Mouse (Mus musculus): ENCODE data around the gene Ubash3a.

The Ubash3a gene

DNA sequence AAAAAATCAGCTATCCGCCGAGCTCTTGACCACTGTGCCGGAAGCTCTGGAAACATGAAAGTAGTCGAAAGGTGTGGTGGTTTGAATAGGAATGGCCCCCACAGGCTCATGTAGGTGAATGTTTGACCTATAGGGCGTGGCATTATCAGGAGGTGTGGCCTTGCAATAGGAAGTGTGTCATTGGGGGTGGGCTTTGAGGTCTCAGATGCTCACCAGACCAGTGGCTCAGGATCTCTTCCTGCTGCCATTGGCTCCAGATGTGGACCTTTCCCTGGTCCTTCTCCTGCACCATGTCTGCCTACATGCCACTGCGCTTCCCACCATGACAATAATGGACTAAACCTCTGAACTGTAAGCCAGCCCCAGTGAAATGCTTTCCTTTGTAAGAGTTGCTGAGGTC is 4.2 kb downstream of the Ubash3a start:
- DNase-seq (ENCODE audit: extremely low read depth, insufficient read length, low spot score) = no peak

DNA sequence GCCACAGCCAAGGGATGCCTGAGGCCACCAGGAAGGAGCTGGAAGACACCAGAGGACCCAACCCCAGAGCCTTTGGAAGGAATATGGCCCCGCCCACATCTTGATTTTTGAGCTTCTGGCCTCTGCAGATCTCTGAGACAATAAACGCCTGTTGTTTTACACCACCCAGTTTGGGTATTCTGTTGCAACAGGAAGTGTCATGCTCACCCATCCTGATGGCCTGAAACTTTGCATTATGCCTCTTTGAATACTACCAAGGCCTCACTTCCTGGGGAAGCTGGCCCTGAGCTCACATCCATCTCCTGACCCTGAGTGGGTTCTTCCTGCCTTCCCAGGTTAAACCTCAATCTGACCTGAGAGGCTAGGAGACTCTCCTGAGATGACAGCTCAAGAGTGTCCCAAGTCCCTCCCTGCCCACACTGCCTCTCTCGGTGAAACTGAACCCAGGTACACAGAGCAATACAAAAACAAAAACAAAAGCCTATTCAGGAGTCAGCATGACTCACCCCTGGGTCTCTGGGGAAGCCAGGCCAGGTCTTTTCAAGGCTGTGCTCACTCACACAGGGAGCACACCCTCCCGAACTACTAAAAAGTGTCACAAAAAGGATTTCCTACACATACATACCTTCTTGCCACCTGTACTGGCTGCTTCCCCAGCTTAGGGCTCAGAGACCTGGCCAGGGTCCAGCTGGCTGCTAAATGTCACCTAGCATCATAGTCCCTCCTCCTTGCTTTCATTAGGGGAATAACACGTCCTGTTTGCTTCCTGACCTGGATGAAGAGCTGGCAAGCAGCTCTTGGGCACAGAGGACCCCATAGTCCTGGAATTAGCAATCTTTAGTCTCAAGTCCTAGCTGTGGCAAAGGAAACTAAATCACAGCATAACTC is 8.6 kb downstream of the Ubash3a start:
- no peak for DNase-seq (ENCODE audit: extremely low read depth, insufficient read length, low spot score)

DNA sequence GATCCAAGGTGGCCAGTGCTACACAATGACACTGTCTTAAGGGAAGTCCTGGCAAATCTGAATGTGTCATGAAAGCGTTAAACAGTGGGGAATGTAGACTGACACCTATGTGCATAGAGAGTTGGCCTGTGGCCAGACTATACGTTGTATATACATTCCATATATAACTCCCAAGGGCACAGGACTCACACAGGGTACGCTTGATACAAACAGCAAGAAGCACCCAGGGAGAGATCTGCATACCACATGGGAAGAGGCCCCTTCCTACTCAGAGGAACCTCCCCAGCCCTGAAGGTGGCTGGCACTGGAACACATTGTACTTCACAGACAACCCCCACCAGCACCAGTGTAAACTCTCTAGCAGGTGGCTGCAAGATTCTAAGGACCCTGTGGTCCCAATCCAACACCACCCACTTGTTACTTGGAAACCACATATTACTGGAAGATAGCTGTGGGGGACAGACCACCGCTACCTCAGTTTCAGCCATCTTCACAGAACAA is 15.2 kb downstream of the Ubash3a start:
- no peak for DNase-seq (ENCODE audit: extremely low read depth, insufficient read length, low spot score)

DNA sequence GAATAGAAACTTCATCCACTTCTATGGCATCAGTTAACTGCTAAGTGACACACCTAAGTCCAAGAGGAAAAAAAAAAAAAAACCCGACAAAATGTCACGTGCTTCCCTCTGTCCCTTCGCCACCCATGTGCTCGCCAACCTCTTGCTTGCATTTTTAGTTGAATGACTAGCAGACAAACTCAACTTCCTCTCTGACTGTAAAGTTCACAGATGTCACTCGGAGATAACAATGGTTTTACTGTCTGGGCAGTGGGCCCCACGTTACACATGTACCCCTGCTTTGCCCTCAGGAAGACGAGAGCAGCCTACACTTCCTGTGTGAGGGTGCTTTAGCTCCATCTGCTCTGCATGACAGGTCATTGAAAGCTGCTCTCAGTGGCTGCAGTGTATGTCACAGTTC is 16.2 kb downstream of the Ubash3a start:
- no peak for DNase-seq (ENCODE audit: extremely low read depth, insufficient read length, low spot score)

DNA sequence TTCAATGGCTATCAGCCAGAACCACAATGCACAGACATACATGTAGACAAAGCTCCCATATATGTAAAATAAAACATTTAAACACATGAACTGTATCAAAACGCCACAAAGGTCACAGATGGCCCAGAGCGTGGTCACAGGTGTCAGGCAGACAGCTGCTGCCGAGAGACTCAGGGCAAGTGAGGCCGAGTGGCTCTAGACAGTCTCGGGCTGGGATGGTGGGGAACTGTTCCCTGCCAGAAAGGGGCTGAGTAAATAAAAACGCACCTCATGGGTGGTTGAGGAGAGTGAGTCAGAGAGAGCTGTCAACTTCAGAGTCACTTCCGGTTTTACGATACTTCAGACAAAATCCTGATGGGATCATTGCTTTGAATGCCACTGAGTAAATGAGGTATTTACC is 16.9 kb downstream of the Ubash3a start:
- DNase-seq (ENCODE audit: extremely low read depth, insufficient read length, low spot score) = no peak

DNA sequence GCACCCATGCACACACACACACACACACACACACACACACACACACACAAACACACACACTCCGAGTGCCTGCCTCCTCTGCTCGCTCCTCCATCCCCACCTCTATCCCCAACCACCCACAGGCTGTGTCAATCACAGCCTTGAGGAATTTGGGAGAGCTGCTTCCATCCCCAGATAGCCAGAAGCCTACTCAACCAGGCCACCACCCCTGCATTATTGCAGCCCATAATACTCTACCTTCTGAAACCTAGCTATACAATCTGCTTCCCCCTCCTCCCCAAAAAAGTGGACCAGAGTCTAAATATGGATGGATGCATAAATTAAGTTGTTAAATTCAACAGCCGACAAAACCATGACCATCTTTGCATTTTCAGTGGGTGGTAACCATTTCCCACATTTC is 18.7 kb downstream of the Ubash3a start:
- no peak for DNase-seq (ENCODE audit: extremely low read depth, insufficient read length, low spot score)

DNA sequence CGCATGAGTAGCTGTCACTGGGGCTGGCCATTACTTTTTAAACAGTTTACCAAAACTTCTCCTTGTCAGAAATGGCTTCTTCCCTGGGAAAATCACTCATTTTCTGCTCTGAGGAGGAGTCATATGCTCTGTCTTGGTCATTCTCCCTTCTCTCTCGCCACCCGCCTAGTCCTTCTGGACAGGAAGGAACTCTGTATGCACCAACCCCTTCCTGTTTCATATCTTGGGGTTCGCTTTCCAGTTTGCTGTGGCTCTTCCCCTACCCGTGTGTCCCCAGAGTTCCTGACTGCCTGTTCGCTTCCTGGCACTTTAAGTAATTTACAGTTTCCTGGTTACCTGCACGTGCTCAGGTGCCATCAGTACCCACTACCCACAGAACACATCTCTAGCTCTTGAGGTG is 19.3 kb downstream of the Ubash3a start:
- DNase-seq (ENCODE audit: extremely low read depth, insufficient read length, low spot score) = no peak

DNA sequence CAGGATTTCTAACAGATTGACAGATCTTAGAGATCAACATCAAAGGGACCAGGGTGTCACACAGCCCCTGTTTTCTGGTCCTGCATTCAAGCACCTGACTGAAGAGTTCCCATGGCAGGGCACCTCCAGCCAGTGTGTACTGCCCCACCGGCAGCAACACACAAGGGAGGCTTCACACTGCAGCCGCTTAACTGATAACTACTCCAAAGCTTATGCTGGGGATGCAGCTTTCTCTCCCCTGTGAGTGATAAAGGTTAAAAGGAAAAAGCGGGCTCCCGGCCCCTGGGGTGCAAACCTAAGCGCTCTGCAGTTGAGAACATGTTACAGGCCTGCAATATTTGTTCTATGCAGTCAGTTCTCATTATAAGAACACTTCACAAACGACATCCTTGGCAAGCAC is 24.1 kb downstream of the Ubash3a start:
- no peak for DNase-seq (ENCODE audit: extremely low read depth, insufficient read length, low spot score)

DNA sequence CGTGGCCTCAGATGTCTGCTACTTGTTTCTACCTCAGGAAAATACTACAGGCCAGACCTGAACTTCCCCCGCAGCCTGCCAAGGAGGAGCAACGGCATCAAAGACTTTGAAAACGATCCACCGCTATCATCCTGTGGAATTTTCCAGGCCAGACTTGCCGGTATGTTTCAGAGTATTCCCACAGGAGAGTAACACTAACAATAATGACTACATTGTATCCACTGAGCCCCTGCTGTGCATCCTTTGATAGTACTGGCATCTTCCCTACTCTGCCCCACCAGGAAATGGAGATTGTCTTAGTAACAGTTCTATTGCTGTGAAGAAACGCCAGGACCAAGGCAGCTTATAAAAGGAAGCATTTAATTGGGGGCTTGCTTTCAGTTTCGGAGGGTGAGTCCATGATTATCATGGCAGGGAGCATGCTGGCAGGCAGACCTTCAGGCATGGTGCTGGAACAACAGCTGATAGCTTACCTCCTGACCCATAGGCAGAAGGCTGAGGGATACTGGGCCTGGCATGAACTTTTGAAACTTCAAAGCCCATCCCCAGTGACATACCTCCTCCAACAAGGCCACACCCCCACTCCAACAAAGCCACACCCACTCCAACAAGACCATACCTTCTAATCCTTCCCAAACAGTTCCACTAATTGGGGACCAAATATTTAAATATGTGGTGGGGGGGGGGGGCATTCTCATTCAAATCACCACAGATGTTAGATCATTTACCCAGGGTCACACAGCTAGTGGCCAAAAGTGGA is 24.8 kb downstream of the Ubash3a start:
- no peak for DNase-seq (ENCODE audit: extremely low read depth, insufficient read length, low spot score)

DNA sequence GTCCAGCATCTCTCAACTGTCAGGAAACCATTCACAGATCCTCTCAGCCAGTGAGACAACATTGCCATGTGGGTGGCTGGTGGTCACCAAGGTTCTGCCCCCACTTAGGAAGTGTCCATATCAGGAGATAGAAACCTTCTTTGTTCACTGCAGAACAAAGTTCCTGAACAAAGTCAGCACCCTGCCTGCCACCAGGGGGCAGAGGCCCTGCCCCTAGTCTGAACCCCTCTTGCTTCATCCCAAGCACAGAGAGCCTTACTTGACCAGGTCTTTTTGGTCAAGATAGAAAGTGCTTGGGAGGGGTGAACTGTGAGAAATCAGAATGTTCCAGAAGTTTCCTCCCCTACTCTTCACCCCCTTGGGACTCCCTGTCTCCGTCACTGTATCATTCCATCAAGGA is 28.2 kb downstream of the Ubash3a start:
- DNase-seq (ENCODE audit: extremely low read depth, insufficient read length, low spot score) = no peak

DNA sequence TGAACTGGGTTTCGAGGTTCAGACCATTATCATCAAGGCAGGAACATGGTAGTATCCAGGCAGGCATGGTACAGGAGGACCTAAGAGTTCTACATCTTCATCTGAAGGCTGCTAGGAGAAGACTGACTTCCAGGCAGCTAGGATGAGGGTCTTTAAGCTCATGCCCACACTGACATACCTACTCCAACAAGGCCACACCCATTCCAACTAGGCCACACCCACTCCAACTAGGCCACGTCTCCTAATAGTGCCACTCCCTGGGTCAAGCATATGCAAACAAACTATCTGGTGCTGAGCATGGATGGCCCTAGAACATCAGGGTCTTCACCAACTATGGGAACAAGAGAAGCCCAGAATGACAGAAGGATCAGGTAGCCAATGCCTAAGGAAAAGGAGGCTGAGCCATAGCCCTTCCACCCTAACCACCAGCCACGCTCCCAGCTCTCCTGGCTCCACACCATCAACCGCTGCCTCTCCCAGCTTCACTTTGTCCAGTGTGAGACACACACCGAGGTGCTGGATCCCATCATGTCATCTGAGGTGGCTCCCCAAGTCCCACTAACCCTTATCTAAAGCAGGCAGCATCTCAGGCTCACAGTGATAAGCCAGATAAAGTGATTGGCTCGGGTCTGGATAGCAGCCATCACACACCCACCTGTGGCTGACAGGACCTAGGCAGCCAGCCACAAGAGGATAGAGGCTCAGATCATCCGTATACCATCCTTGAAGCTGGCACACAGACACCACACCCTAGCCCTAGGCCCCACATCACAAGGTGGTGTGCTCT is 30.8 kb downstream of the Ubash3a start:
- DNase-seq (ENCODE audit: extremely low read depth, insufficient read length, low spot score) = no peak

DNA sequence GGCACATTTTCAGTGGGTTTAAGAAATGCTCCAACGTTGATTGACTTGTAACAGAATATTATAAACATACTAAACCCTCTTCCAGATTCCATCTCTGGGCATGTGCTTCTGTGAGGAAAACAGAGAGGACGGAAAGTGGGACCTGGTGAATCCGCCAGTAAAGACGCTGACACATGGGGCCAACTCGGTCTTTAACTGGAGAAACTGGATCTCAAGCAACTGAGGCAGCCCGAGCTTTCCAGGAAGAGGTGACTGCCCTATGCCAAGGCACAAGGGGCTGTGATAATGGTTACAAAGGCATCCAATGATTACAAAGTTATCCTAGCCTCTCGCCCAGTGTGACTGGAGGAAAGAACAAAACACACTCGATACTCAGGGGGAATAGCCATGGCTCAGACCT is 33.5 kb downstream of the Ubash3a start:
- DNase-seq (ENCODE audit: extremely low read depth, insufficient read length, low spot score) = no peak

DNA sequence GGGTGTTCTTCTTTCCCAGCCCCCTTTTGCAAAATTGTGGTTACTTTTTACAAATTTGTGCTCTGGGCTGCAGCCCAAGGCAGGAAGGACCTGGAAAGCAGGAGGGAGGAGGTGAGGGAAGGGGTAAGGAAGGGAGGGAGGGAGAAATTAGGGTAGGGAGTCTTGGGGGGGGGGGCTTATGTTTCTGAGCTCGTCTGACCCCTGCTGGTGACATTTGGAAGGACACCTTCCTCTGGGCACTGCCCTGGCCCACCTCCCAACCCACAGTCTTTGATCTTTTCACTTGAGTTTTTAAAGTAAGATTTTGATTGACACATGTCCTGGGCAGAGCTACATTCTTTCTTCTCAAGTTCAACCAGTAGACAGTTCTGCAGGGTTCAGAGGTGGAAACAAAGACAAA is 35.1 kb downstream of the Ubash3a start:
- DNase-seq (ENCODE audit: extremely low read depth, insufficient read length, low spot score) = no peak

DNA sequence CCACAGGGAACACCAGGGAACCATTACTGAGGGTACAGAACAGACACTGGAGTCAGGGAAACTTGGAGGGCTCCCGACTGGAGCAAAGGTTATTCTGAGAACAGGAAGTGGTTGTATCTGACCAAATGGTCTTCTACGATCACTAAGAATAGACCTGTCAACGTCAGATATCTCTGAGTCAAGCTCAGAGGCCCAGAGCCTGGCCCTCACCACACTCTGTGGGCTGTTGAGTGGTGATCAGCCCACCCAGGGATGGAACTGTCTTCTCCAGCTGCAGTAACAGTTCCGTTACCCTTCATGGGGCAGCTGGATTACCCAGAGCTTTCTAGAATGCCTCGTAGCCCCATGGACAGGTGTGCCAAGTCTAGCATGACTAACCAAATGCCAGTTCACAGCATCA is 37.6 kb downstream of the Ubash3a start:
- DNase-seq (ENCODE audit: extremely low read depth, insufficient read length, low spot score) = no peak

DNA sequence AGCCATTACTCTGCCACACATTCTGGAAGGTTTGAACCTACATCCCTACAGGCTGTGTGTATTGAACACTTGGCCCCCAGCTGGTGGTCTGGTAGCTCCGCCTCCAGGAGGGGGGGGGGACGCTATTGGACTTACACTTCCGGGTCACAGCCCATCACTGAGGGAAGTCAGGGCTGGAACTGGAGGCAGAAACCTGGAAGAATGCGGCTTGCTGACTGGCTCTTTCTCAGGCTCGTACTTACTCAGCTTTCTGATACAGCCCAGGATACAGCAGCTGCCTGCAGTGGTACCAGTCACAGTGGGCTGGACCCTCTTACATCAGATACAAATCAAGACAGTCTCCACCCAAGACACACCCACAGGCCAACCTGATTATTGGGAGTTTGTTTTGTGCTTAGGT is 39.5 kb downstream of the Ubash3a start:
- no peak for DNase-seq (ENCODE audit: extremely low read depth, insufficient read length, low spot score)

DNA sequence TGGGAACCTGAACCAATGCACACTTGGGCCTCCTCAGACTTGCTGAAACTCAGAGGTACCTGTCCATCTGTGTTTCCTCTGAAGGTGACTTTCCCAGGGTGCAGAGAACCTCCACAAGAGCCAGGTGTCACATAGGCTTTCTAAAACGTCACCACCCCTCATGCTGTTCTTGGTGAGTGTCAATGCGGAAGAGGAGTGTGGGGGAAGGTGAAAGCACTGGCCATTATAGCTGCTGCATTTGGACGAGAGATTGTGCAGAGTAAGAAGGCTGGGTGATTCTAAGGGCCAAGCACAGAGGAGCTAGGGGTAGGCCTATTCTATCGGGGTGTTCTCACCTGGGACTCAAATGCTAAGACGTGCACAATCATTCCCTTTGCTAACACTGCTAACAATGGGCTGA is 46.3 kb downstream of the Ubash3a start:
- no peak for DNase-seq (ENCODE audit: extremely low read depth, insufficient read length, low spot score)

DNA sequence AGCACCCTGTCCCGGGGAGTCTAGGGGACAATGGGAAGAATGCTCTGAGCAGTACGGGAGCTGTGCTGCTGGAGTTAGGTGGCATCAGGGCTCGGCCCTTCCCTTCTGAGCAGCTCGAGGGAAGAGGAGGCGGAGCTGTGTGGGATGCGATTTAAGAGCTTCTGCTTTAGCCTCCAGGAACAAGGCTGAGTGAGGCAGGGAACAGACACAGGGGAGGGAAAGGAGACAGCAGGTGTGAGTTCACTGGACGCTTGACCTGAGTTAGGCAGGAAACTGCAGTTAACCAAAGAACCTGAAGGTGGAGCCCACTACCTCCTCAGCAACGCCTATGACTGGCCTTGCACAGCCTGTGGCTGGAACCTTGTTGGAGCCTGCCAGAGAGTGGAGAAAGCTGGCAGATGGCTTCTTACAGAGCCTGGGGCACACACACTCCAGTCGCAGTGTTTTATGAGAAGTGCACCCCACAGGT is 46.8 kb downstream of the Ubash3a start:
- no peak for DNase-seq (ENCODE audit: extremely low read depth, insufficient read length, low spot score)

DNA sequence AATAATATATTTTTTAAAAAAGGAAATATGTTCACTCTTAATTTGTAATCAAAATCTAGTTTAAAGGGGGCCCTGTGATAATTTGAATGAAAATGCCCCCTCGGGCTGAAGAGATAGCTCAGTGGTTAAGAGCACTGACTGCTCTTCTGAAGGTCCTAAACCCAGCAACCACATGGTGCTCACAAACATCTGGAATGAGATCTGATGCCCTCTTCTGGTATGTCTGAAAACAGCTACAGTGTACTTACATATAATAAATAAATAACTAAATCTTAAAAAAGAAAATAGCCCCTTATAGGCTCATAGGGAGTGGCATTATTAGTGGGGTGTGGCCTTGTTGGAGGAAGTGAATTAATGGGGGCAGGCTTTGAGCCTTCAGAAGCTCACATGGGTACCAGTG is 49.5 kb downstream of the Ubash3a start:
- no peak for DNase-seq (ENCODE audit: extremely low read depth, insufficient read length, low spot score)

DNA sequence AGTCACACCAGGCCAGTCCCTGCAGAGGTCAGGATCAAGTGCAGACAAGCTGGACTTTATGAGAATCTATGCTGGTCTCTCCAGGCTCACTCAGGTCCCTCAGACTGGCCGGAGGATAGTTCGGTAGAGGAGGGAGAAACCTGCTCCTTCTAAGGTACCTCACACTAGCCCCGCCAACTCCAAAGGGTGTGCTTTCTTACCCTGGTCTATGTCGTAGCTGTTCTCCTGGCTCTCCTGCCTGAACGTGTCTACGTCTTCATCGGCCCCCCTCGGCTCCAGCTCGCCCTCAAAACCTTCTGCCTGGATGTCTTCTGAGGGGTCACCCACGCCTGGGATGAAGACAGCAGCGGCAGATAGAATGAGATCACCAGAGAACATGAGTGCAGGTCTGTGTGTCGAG is 50.2 kb downstream of the Ubash3a start:
- DNase-seq (ENCODE audit: extremely low read depth, insufficient read length, low spot score) = no peak

DNA sequence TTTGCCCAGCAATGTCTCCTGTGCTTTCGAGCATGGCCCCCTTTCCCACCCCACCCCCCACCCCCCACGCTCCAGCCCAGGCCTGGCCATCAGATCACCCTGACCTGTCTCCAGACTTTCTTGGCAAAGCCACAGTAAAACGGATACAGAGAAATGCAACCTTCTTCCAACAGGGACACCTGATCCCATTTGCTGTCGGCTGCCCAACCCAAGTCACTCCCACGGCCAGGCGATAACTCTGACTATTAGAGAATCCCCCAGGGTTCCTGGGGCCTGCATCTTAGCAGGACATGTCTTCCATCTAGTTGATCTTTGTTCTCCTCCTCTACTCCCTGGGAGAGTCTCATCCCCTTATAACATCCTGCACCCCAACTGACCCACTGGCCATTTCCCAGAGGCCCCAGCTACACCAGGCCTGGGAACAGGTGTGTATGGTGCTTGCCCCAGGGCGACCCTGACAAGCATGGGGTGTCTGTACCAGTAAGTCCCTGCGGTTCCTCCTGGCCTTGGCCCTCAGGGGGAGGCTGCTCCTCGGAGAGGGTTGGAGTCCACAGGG is 50.7 kb downstream of the Ubash3a start:
- DNase-seq (ENCODE audit: extremely low read depth, insufficient read length, low spot score) = no peak

DNA sequence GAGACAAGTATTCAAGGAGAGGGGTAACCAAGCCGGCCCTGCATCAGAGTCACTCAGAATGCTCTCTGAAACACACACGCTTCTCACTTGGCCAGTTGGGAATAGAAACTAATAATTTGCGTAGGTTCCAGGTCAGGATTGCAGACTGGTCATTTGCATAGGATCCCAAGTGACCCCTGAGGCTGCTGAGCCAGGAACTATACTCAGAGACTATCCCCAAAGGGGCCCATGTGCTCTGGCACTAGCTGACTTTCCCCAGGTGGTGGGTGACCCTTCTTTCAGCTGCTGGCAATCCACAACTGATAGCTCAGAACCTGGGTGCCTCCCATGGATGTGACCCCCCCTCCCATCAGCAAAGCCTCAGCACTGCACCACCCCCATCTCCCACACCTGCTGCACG is 51.5 kb downstream of the Ubash3a start:
- no peak for DNase-seq (ENCODE audit: extremely low read depth, insufficient read length, low spot score)

Data from 3134 (cell line).